ENCODE assay signal across 11 mouse cellular contexts in the genomic region with DNA sequence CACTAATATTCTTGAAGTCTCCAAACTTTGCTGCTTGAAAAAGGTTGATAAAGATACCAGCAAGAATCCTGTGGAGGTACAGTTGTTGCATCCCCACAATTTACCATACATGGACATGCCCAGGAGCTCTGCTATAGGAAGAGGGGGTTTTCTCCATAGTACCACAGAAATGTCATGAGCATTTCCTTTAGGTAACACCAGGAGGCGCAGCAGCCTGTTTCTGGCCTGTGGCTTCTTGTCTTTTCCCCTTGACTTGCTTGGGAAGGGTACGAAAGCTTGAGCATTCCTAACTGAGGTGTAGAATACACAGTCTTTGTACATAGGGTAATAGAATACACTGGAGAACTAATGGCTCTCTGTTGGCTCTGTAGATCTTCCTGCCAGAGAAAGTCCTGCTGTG.
DNase-seq lines count a peak whose midpoint lies in the region; ATAC-seq and TF ChIP-seq lines count a peak whose summit lies in the region.
"Had no signal": no experiment of that assay in that cellular context is flagged by ENCODE, and none has a peak within 500 bp of the region (broad histone marks: within the 10 kb centered on the region; RNA-seq: fewer than 3 reads in every experiment).

No protein-coding gene starts in this region.

- peak; percentile 18 to 27 for DNase-seq in cerebellum, postnatal 10 days
- no peak for DNase-seq in cerebellum, adult 8-10 months
- no peak for DNase-seq in layer of hippocampus, adult 2 months (ENCODE audit: low spot score in 2 of 2)
- no peak for DNase-seq in layer of hippocampus, adult 9-11 months
- peak; percentile 26 for DNase-seq in MEL-GATA-1-ER (ENCODE audit: extremely low read depth, low read depth)
- no peak for DNase-seq in right cerebral cortex, postnatal 14 days
- no peak for DNase-seq in cerebellum, adult 18-20 months
- DNase-seq: cerebellum, adult 11 months; kidney, adult 11 months had no signal

- no peak overlapping the region for H3K4me3 ChIP-seq in layer of hippocampus, adult 2 months
- H3K4me3 ChIP-seq: lung, embryonic 15.5 days had no signal

- ATAC-seq in megakaryocyte, adult 5-6 weeks (ENCODE audit: poor library complexity, severe bottlenecking) = peak; percentile 69

- TF ChIP-seq CTCF in layer of hippocampus, adult 2 months (conservative IDR thresholded peaks at IDR 0.05) = peak; percentile 77

- no peak overlapping the region for H3K27ac ChIP-seq in layer of hippocampus, adult 2 months
- H3K27ac ChIP-seq: lung, embryonic 15.5 days had no signal

Comparison
In these comparisons a context has a peak if more than half of its experiments do, and no peak if none do; other contexts are left out.
1. DNase-seq: peak in cerebellum, postnatal 10 days (2 of 2) and MEL-GATA-1-ER (single experiment); none in cerebellum, adult 8-10 months (single experiment), layer of hippocampus, adult 2 months (0 of 2), layer of hippocampus, adult 9-11 months (single experiment), right cerebral cortex, postnatal 14 days (single experiment) and cerebellum, adult 18-20 months (0 of 2).